Comparison of ENCODE assay signal across 9 mouse cellular contexts in genomic region chr17:87391242-87391641, GRCm38 (mm10). TPM values are rescaled to one million over a fixed set of nuclear protein-coding genes. Genes with fewer than 3 reads are reported as not detected.
DNase-seq lines count a peak whose midpoint lies in the region; ATAC-seq and TF ChIP-seq lines count a peak whose summit lies in the region.
"Had no signal": no experiment of that assay in that cellular context is flagged by ENCODE, and none has a peak within 500 bp of the region (broad histone marks: within the 10 kb centered on the region; RNA-seq: fewer than 3 reads in every experiment).

No protein-coding gene starts in this region.

- no peaks in the 10 kb centered on the region; the same call in 1 of the 2 replicates for H3K27me3 ChIP-seq in hindbrain, embryonic 16.5 days (replicated peaks; ENCODE audit: control insufficient read depth, insufficient read depth, low read length)
- H3K27me3 ChIP-seq in hindbrain, embryonic 13.5 days: no peaks in the 10 kb centered on the region

- 53% methylated on average over 7 of the region's 7 CpGs for WGBS in hindbrain, embryonic 16.5 days
- 71% methylated on average over 7 of the region's 7 CpGs for WGBS in hindbrain, embryonic 13.5 days

- DNase-seq in NIH3T3 (ENCODE audit: low read depth): peak; percentile 43
- DNase-seq in gastrocnemius, adult 2 months: peak; percentile 72
- peak; percentile 54 to 66 for DNase-seq in kidney, postnatal 36 days
- no peak for DNase-seq in spleen, postnatal 4 days (ENCODE audit: low spot score in 2 of 2)

- no peaks in the 10 kb centered on the region for H3K9me3 ChIP-seq in hindbrain, embryonic 16.5 days (ENCODE audit: control insufficient read depth, low read length)
- no peaks in the 10 kb centered on the region for H3K9me3 ChIP-seq in hindbrain, embryonic 13.5 days

- intact Hi-C loops in gastrocnemius, adult 2 months (cut with DNase I): no loop called here

- H3K36me3 ChIP-seq in hindbrain, embryonic 16.5 days (ENCODE audit: control insufficient read depth, insufficient read depth, low read length): no peaks in the 10 kb centered on the region
- H3K36me3 ChIP-seq in hindbrain, embryonic 13.5 days: no peaks in the 10 kb centered on the region

- no peak overlapping the region for H3K9ac ChIP-seq in hindbrain, embryonic 16.5 days (ENCODE audit: low read depth, low read length)
- H3K9ac ChIP-seq in hindbrain, embryonic 13.5 days: no peak overlapping the region

- ATAC-seq in hindbrain, embryonic 16.5 days: peak; percentile 60; the same call in 1 of the 2 replicates
- ATAC-seq in hindbrain, embryonic 13.5 days (ENCODE audit: low FRiP score): no peak
- ATAC-seq in CD4-positive, CD25-positive, alpha-beta regulatory T cell, adult 4 months: no peak
- ATAC-seq in erythroblast, adult 5-6 weeks (replicated peaks; ENCODE audit: low FRiP score, poor library complexity, severe bottlenecking): no peak

- peaks cover 6% of the 10 kb centered on the region; the same call in 1 of the 2 replicates for H3K4me1 ChIP-seq in hindbrain, embryonic 16.5 days (ENCODE audit: control insufficient read depth, insufficient read depth, low read depth, low read length)
- H3K4me1 ChIP-seq in hindbrain, embryonic 13.5 days (replicated peaks): peaks cover 12% of the 10 kb centered on the region

- no peak overlapping the region for H3K4me2 ChIP-seq in hindbrain, embryonic 16.5 days (ENCODE audit: low read length)
- no peak overlapping the region for H3K4me2 ChIP-seq in hindbrain, embryonic 13.5 days

- no peak overlapping the region for H3K27ac ChIP-seq in hindbrain, embryonic 16.5 days (ENCODE audit: low read depth, low read length)
- H3K27ac ChIP-seq in hindbrain, embryonic 13.5 days: no peak overlapping the region
- H3K27ac ChIP-seq in gastrocnemius, adult 2 months: peak overlapping the region; percentile 80

- no peak overlapping the region for H3K4me3 ChIP-seq in hindbrain, embryonic 16.5 days (ENCODE audit: low read length)
- H3K4me3 ChIP-seq in hindbrain, embryonic 13.5 days: no peak overlapping the region
- H3K4me3 ChIP-seq in gastrocnemius, adult 2 months: no peak overlapping the region

- TF ChIP-seq CTCF in gastrocnemius, adult 2 months (IDR thresholded peaks at IDR 0.05): no peak

RNA-seq across cellular contexts. Expression of gene Stpg4, which starts 36.3 kb away (rescaled TPM):
- polyA plus RNA-seq in hindbrain, embryonic 16.5 days (2015; fragmentation: Nextera tagmentation; extraction: Ambion mirVana): 0.19 TPM in 1 of 2 replicates, not detected in the other
- not detected in 2 replicates for polyA plus RNA-seq in hindbrain, embryonic 13.5 days (2015; fragmentation: Nextera tagmentation; extraction: Ambion mirVana)
- not detected for total RNA-seq in gastrocnemius, adult 2 months (2021)
- polyA plus RNA-seq in CD4-positive, CD25-positive, alpha-beta regulatory T cell, adult 4 months (2017; shearing (Covaris generic)): not detected
- total RNA-seq in erythroblast, adult 5-6 weeks (2015; ENCODE audit: low replicate concordance): not detected in 2 replicates
- total RNA-seq in erythroblast, adult 5-6 weeks (2017; ENCODE audit: low replicate concordance): not detected in 2 replicates
- total RNA-seq: MEL had no signal

RNA-seq across cellular contexts. Expression of gene Calm2, which starts 55.5 kb away (rescaled TPM):
- polyA plus RNA-seq in hindbrain, embryonic 16.5 days (2015; fragmentation: Nextera tagmentation; extraction: Ambion mirVana): 2,782 and 3,155 TPM in 2 replicates
- 2,223 and 2,271 TPM in 2 replicates for polyA plus RNA-seq in hindbrain, embryonic 13.5 days (2015; fragmentation: Nextera tagmentation; extraction: Ambion mirVana)
- total RNA-seq in gastrocnemius, adult 2 months (2021): 100 to 1,000 TPM; 181 to 192 TPM
- polyA plus RNA-seq in CD4-positive, CD25-positive, alpha-beta regulatory T cell, adult 4 months (2017; shearing (Covaris generic)): 100 to 1,000 TPM; 533 to 583 TPM
- 185 and 230 TPM in 2 replicates for total RNA-seq in erythroblast, adult 5-6 weeks (2015; ENCODE audit: low replicate concordance)
- total RNA-seq in erythroblast, adult 5-6 weeks (2017; ENCODE audit: low replicate concordance): 221 and 301 TPM in 2 replicates

Comparison
In these comparisons a context has a peak if more than half of its experiments do, and no peak if none do; other contexts are left out.
1. DNase-seq: peak in NIH3T3 (single experiment), gastrocnemius, adult 2 months (single experiment) and kidney, postnatal 36 days (2 of 2); none in spleen, postnatal 4 days (0 of 2).